Mouse (Mus musculus) kidney, adult 2 months (tissue): ENCODE results near the gene Eral1.

Source experiments
- CTCF ChIP-seq: fragments of 200-500 bp; conservative IDR thresholded peaks from 2 replicates; pipeline ENCODE4 v1.5.1; 2011; ENCODE audit warnings: low read depth, mild to moderate bottlenecking, control low read depth, low read length, moderate library complexity, mixed read lengths; ENCODE audit not compliant: insufficient read depth, insufficient read length
- POLR2A ChIP-seq: fragments of 200-500 bp; IDR thresholded peaks from one replicate; pipeline ENCODE4 v1.6.1; 2011; ENCODE audit warnings: low read depth, low read length, control low read depth

GRCm38 (mm10) chr11:78033931-78034617, 46.1 kb downstream of the Eral1 start:
- TF ChIP-seq CTCF (no peak), POLR2A (no peak)
